Mouse (Mus musculus) heart, embryonic 10.5 days (tissue): ENCODE results near the gene Apba2. TPM values are rescaled to one million over a fixed set of nuclear protein-coding genes. Genes with fewer than 3 reads are reported as not detected.

Source experiments
- DNase-seq: peaks from one replicate; pipeline ENCODE4 v3.0.0-alpha.2; 2017; ENCODE audit warnings: low spot score
- H3K27ac ChIP-seq: fragments of 300-500 bp; sonication (generic); 2 replicates; pipeline ENCODE4 v1.5.1; 2016; ENCODE audit warnings: mild to moderate bottlenecking
- H3K27me3 ChIP-seq: fragments of 300-500 bp; sonication (generic); 2 replicates; pipeline ENCODE4 v1.6.1; 2016; ENCODE audit warnings: mild to moderate bottlenecking; ENCODE audit not compliant: poor library complexity, insufficient read depth, severe bottlenecking
- H3K36me3 ChIP-seq: fragments of 300-500 bp; sonication (generic); 2 replicates; pipeline ENCODE4 v1.6.1; 2016; ENCODE audit warnings: mild to moderate bottlenecking, moderate library complexity
- H3K4me1 ChIP-seq: fragments of 300-500 bp; sonication (generic); 2 replicates; pipeline ENCODE4 v1.6.1; 2016; ENCODE audit warnings: mild to moderate bottlenecking
- H3K4me3 ChIP-seq: fragments of 300-500 bp; sonication (generic); 2 replicates; pipeline ENCODE4 v1.5.1; 2016; ENCODE audit warnings: mild to moderate bottlenecking, moderate library complexity
- H3K9me3 ChIP-seq: fragments of 300-500 bp; sonication (generic); 2 replicates; pipeline ENCODE4 v1.6.1; 2016; ENCODE audit warnings: mild to moderate bottlenecking, moderate library complexity
- WGBS: fragments of 180-500 bp; shearing (Covaris S2); methylation state at CpG from one replicate; pipeline ENCODE4 v1.1.7; 2016; 5-methylcytosine and 5-hydroxymethylcytosine counted together
- polyA plus RNA-seq: library from polyadenylated mRNA; unstranded; fragments of >200 nt; fragmentation: Nextera tagmentation; extraction: Ambion mirVana; gene quantifications from 2 replicates; pipeline ENCODE4 v1.2.1, GENCODE M21; 2016

Apba2 gene
- polyA plus RNA-seq, 1 experiment from 2014 or later: 1.0 TPM

DNA sequence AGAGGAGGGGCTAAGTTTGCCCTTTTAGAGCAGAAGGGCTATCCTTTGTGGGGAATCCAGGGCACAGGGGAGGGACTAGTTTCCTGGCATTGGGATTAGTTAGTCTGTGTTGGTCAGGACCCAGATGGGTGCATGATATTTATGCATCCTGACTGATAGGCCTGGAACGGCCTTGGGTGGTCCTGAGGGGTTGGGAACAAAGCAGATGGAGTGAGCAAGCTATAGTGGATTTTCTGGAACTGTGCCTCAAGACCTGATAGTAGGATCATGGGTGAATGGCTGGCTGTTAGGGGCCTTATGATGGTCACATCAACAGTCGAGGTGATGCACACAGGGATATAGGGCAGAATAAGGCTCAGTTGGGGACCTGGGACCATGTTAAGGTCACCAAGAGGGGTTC lies 8.4 kb downstream of the Apba2 start:
- DNase-seq: no peak
- 74% methylated on average over 2 of the region's 2 CpGs for WGBS
- Histone ChIP-seq H3K9me3 (no peaks in the 10 kb centered on the region), H3K27ac (no peak overlapping the region), H3K36me3 (no peaks in the 10 kb centered on the region), H3K27me3 (peaks cover 2% of the 10 kb centered on the region), H3K4me1 (no peaks in the 10 kb centered on the region), H3K4me3 (no peak overlapping the region)

DNA sequence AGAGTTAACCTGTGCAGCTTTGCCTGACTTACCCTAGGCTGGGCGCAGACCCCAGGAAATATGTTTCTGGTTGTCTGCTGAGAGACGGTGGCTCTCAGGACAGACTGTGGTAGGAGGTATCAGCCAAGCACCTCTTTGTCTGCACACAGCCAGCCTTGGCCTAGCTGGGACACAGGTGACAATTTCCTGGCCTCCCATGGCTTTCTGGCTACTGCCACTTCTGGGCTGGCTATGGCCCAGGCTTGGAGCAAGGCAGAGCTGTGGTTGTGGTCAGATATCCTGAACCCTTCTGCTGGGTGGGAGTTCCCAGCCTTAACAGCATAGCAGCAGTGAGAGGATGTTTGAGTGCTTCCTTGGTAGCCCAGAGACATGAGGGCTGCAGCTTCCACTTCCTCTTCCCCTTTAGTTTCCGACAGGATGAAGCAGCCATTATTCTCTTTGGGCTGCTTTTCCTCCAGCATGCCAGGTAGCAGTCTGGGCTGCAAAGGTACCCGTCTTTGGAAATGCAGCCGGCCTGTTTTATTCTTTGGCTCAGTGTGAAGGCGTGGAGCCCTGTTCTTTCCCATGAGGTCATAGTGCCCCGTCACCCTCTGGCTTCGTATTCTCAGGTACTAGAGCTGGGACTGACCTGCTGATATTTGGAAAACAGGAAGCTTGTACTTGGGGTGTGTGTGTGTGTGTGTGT lies 9.2 kb downstream of the Apba2 start:
- 81% methylated on average over 8 of the region's 8 CpGs for WGBS
- no peak for DNase-seq
- Histone ChIP-seq H3K4me3 (no peak overlapping the region), H3K36me3 (no peaks in the 10 kb centered on the region), H3K27me3 (no peaks in the 10 kb centered on the region), H3K9me3 (no peaks in the 10 kb centered on the region), H3K27ac (no peak overlapping the region), H3K4me1 (no peaks in the 10 kb centered on the region)

DNA sequence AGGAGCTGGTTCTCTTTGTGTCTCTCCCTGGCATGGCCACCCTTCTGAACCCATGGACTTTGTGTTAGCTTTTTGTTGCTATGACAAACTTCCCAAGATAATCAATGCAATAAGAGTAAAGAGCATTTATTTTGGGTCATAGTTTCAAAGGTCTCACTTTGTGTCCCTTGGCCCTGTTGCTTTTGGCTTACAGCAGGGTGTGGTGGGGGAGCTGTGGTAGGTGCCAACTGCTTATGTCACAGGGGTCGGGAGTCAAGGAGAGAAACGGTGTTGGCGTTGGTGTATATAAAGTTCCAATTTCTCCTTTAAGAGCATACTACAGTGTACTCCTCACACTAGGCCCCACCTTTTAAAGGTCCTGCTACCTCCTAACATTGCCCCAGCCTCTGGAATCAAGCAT lies 12.1 kb downstream of the Apba2 start:
- Histone ChIP-seq H3K36me3 (no peaks in the 10 kb centered on the region), H3K27me3 (no peaks in the 10 kb centered on the region), H3K9me3 (no peaks in the 10 kb centered on the region), H3K4me1 (no peaks in the 10 kb centered on the region), H3K4me3 (no peak overlapping the region), H3K27ac (no peak overlapping the region)
- 86% methylated on average over 3 of the region's 3 CpGs for WGBS
- no peak for DNase-seq

DNA sequence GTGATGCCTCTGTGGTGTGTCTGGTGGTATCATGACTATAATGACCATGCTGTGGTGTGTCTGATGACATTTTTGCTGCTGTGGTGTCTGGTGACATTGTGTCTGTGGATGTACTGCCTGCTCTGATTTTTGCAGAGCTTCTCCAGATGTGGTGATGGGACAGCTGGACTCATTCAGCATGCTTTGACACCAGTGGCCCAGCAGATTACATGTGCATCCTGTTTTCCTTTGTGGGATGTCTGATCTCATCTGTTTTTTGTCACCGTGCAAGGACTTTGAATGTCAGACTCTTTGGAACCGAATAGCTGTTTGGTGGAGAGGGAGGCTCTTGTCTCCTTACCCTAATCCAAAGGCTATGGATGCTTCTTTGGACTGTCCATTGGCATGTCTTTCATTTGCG lies 13.8 kb downstream of the Apba2 start:
- no peaks in the 10 kb centered on the region for H3K27me3 ChIP-seq

DNA sequence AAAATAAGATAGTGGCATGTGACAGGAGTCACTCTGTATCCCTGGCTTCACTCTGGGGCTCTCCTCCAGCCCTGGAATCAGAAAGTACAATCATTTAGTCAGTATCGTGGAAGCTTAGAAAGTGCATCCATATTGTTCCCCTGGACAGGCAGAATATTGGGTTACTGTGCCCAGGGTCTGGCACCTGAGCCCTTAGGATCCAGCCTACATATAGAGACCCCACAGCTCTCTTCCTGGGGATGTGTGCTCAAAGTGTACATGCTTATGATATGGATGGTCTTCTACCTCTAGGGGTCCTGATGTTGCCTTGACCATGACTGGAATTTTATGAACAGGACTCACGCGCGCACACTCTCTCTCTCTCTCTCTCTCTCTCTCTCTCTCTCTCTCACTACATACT lies 14.4 kb downstream of the Apba2 start:
- no peak overlapping the region for H3K27ac ChIP-seq
- H3K27me3 ChIP-seq: no peaks in the 10 kb centered on the region
- H3K4me1 ChIP-seq: no peaks in the 10 kb centered on the region
- DNase-seq: no peak
- H3K4me3 ChIP-seq: no peak overlapping the region
- H3K9me3 ChIP-seq: no peaks in the 10 kb centered on the region
- WGBS: 94% methylated on average over 4 of the region's 4 CpGs
- no peaks in the 10 kb centered on the region for H3K36me3 ChIP-seq

More for the DNA sequence above, 13.8 kb downstream of the Apba2 start:
- H3K36me3 ChIP-seq: no peaks in the 10 kb centered on the region
- no peak for DNase-seq
- H3K4me1 ChIP-seq: no peaks in the 10 kb centered on the region
- no peaks in the 10 kb centered on the region for H3K9me3 ChIP-seq
- 58% methylated on average over 3 of the region's 3 CpGs for WGBS
- no peak overlapping the region for H3K4me3 ChIP-seq
- no peak overlapping the region for H3K27ac ChIP-seq

DNA sequence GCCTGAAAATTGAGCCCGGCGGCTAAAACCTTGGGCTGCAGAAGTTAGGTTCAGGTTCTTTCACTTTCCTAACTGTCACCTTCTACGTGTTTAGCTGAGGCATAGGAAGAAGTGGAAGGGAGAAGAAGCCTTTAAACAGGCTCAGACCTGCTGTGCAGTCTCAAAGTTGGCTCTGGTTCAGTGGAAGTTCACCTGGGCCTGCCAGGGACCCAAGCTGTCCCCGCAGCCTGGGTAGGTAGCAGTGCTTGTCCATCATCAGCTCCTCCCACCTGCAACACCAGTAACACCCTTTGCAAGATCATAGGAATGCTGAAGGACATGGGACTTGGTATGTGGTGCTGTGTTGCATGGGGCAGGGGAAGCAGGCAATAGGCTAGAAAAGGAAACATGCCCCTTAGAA lies 17.6 kb downstream of the Apba2 start:
- Histone ChIP-seq H3K36me3 (no peaks in the 10 kb centered on the region), H3K9me3 (no peaks in the 10 kb centered on the region), H3K27me3 (no peaks in the 10 kb centered on the region), H3K4me3 (no peak overlapping the region), H3K27ac (no peak overlapping the region), H3K4me1 (no peaks in the 10 kb centered on the region)
- DNase-seq: no peak
- 86% methylated on average over 4 of the region's 4 CpGs for WGBS

DNA sequence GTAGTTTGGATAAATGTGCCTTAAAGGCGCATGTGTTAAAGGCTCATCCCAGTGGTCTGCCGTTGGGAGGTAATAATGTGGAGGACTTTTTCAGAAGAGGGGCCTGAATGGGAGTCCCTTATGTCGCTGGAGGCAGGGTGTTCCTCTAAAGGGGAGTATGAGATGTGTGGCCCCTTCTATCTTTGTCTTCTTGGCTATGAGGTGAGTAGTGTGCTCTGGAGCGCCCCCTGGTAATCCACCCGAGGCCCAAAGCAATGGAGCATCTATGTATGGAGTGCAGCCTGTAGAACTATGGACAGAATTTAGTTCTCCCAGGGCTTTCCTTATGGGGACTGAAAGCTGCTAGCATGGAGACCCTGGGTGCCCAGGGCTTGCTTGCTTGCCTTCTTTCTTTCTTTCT lies 18.0 kb downstream of the Apba2 start:
- Histone ChIP-seq H3K36me3 (no peaks in the 10 kb centered on the region), H3K9me3 (no peaks in the 10 kb centered on the region), H3K27ac (no peak overlapping the region), H3K27me3 (no peaks in the 10 kb centered on the region), H3K4me3 (no peak overlapping the region), H3K4me1 (no peaks in the 10 kb centered on the region)
- DNase-seq: no peak
- WGBS: 61% methylated on average over 5 of the region's 5 CpGs

DNA sequence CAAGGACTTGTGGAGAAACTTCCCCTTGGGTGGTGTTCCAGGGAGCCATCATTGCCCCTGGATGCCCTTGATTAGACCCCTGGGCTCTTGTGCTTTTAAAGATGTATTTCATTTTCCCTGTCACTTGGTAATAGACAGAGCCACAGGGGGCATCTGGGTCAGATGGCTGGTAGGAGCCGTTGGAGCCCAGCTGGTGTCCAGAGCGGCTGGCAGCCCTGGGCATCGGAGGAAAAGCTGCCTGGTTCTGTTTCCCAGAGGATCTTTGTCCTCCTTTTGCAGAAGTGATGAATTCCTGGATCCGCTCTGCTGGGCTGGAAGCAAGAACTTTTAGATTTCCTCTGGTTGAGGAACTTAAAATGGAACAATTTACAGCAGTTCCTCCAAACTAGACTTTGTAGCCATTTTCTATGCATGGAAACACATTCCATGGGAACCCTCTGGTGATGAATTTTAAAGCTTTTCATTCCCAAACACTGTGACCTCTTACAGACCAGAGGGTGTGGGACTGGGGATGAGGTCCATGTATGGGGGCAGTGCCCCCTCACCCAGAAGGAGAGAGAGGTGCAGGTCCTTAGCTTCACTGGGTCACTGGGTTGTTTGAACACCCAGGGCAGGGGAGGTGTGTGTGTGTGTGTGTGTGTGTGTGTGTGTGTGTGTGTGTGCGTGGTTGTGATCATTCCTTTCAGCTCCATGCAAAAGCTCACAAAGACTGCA lies 20.3 kb downstream of the Apba2 start:
- DNase-seq: no peak
- Histone ChIP-seq H3K4me1 (no peaks in the 10 kb centered on the region), H3K9me3 (no peaks in the 10 kb centered on the region), H3K36me3 (no peaks in the 10 kb centered on the region), H3K27me3 (no peaks in the 10 kb centered on the region), H3K27ac (no peak overlapping the region), H3K4me3 (no peak overlapping the region)
- WGBS: 79% methylated on average over 5 of the region's 5 CpGs

DNA sequence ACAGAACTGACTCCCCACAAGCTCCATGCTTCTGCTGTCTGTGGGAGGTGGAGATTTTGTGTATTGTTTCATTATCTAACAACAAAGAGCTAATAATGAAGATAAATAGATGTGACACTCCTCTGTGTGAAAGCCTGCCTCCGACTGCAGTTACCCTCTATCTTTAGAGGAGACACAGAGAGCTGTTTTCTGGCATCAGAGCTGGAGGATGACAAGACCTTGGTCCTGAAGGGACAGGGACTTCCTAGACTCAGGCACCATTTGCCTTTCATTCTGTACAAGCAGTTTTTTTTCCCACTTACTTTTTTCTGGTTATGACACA lies 20.9 kb downstream of the Apba2 start:
- Histone ChIP-seq H3K36me3 (no peaks in the 10 kb centered on the region), H3K27me3 (no peaks in the 10 kb centered on the region), H3K4me1 (no peaks in the 10 kb centered on the region), H3K4me3 (no peak overlapping the region), H3K9me3 (no peaks in the 10 kb centered on the region), H3K27ac (no peak overlapping the region)
- WGBS: 36% methylated on average over 1 of the region's 1 CpGs
- DNase-seq: no peak

DNA sequence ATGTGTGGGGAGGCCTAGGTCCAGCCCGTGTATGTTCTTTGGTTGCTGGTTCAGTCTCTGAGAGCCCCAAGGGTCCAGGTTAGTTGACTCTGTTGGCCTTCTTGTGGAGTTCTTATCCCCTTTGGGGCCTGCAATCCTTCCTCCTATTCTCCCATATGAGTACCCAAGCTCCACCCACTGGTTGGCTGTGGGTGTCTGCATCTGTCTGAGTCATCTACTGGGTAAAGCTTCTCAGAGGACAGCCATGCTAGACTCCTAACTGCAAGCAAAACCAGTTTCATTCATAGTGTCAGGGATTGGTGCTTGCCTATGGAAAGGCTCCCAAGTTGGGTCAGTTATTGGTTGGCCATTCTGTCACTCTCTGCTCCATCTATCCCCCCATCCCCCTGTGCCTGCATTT lies 29.8 kb downstream of the Apba2 start:
- WGBS: 80% methylated on average over 1 of the region's 1 CpGs
- no peak for DNase-seq

DNA sequence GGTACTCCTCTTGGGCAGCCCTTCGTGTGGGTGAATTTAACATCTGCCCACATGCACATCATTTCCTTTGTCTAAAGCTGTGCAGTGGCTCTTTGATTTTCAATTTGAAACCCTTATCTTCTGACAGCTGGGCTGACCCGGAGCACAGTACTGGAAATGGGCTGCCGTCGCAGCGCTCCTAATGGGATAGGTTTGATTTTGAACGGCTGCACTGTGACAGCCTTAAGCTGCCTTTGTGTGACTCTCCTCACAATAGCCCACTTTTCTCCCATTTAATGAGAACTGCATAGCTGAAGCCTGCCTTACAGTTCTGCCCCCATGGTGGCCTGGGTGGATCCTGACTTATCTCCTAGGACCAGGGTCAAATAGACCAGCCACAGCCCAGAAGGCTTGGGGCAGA lies 31.9 kb downstream of the Apba2 start:
- Histone ChIP-seq H3K4me1 (no peaks in the 10 kb centered on the region), H3K27me3 (no peaks in the 10 kb centered on the region), H3K27ac (no peak overlapping the region), H3K9me3 (no peaks in the 10 kb centered on the region), H3K36me3 (no peaks in the 10 kb centered on the region), H3K4me3 (no peak overlapping the region)
- no peak for DNase-seq
- WGBS: 86% methylated on average over 6 of the region's 6 CpGs

More for the DNA sequence above, 29.8 kb downstream of the Apba2 start:
- no peaks in the 10 kb centered on the region for H3K4me1 ChIP-seq
- H3K4me3 ChIP-seq: no peak overlapping the region
- H3K36me3 ChIP-seq: no peaks in the 10 kb centered on the region
- no peaks in the 10 kb centered on the region for H3K27me3 ChIP-seq
- no peaks in the 10 kb centered on the region for H3K9me3 ChIP-seq
- H3K27ac ChIP-seq: no peak overlapping the region

DNA sequence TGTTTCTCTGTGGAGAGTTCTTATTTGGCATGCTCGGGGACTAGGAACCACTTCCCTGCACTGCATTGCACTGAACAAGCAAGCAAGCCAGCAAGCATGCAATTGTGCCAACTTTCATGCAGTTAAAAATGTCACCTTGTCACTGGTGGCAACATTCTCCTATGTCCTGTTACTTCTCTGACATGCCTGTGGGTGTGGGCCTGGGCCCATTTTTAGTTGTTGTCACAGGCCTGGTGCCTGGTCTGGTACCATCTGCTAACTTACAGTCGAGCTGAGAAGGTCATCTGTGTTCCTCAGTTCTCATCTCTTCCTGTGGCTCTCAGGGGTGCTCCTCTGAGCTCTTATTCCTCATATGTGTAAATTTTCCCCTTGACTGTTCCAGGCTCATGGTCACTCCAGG lies 33.8 kb downstream of the Apba2 start:
- WGBS: 74% methylated on average over 2 of the region's 2 CpGs
- Histone ChIP-seq H3K36me3 (no peaks in the 10 kb centered on the region), H3K4me3 (no peak overlapping the region), H3K4me1 (no peaks in the 10 kb centered on the region), H3K9me3 (no peaks in the 10 kb centered on the region), H3K27ac (no peak overlapping the region), H3K27me3 (no peaks in the 10 kb centered on the region; the same call in 1 of the 2 replicates)
- DNase-seq: no peak

DNA sequence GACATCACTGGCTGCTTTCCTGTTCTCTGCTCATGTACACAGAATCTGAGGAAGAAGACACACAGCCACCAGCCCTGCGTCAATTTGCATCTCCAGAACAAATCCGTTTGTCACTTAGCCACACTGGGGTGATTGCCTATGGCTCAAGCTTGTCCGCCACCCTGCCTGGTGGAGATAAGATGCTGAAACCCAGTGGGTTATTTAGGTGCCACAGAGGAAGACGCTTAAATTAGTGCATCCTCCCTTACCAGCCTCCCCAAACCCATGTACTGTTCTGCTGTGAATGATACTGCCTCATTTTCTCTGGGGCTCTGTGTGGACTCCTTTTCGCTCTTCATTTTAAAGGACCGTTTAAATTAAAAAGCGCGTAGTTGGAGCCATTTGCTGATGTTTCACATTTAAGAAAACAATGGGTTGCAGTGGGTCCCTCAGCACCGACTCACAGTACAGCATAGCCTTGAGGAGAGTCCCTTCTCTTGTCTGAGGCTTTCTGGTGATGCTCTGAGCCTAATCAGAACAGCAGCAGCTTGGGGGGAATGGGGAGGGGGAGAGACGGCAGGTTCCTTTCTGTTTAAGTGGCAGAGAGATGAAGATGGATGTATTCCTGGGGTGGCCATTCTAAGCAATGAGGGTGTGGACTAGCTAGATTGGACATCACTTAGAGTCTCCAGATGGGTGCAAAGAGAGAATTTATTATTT lies 38.1 kb downstream of the Apba2 start:
- DNase-seq: no peak
- H3K27me3 ChIP-seq: no peaks in the 10 kb centered on the region; the same call in 1 of the 2 replicates
- no peak overlapping the region for H3K27ac ChIP-seq
- 46% methylated on average over 10 of the region's 10 CpGs for WGBS
- no peaks in the 10 kb centered on the region for H3K4me1 ChIP-seq
- no peaks in the 10 kb centered on the region for H3K36me3 ChIP-seq
- no peaks in the 10 kb centered on the region for H3K9me3 ChIP-seq
- H3K4me3 ChIP-seq: no peak overlapping the region
